Mouse (Mus musculus) spleen, adult 2 months (tissue): ENCODE data around the gene Hacd3.

Experiments
- CTCF ChIP-seq: fragments of 200-500 bp; IDR thresholded peaks from 2 replicates; pipeline ENCODE4 v1.5.1; 2011; ENCODE audit warnings: mild to moderate bottlenecking, inconsistent platforms; ENCODE audit not compliant: insufficient read depth, insufficient read length, insufficient replicate concordance; ENCODE audit errors: extremely low read depth
- POLR2A ChIP-seq: fragments of 200-500 bp; IDR thresholded peaks from 2 replicates; pipeline ENCODE4 v1.6.1; 2011; ENCODE audit warnings: low read depth, low read length, inconsistent platforms

DNA sequence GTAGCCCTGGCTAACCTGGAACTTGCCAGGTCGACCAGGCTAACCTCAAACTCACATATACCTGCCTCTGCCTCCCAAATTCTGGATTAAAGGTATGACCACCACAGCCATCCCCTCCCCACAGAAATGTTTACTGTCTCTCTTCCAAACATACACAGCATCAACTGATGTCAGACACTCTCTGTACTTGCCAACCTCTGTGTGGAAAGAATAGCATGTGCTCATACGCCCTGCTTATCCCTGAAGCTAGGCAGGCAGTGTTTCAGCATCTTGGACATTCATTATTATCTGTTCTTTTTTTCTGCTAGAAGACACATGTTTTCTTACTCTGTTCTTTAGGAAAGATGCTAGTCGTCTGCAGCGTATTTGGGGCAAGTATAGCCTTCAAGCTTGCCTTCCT lies 3.6 kb downstream of the Hacd3 start:
- no peak for TF ChIP-seq CTCF
- no peak for TF ChIP-seq POLR2A
